Mouse (Mus musculus) telencephalon, adult 2 months (tissue): ENCODE measurements at regions not wholly inside any gene's neighbourhood (a gene's known extent, or its start where the extent isn't known, plus 50 kb on each side); places are given as distances from the start of the nearest gene placed in this dataset.
"Not testable (repeated sequence)": the region's sequence is repeated elsewhere in the genome, so short reads cannot be mapped to it uniquely, and the experiment has no call there.

Experiments
- DNase-seq: peaks from one replicate; pipeline ENCODE4 v3.0.0-alpha.2; 2011; ENCODE audit warnings: low read depth, low spot score

GRCm38 (mm10) chr12:106308956-106309610 is 299.1 kb downstream of the Vrk1 start:
- DNase-seq, result no peak

- no peak for DNase-seq
These were observed 300.1 kb downstream of the Vrk1 start for GRCm38 (mm10) chr12:106310171-106310570.

- no peak for DNase-seq
These were observed 300.7 kb downstream of the Vrk1 start for GRCm38 (mm10) chr12:106310585-106311319.

GRCm38 (mm10) chr12:106311320-106311825 is 301.3 kb downstream of the Vrk1 start:
- no peak for DNase-seq

- DNase-seq, result no peak
These were observed 302.0 kb downstream of the Vrk1 start for GRCm38 (mm10) chr12:106311831-106312600.

GRCm38 (mm10) chr12:106317738-106318137 is 307.7 kb downstream of the Vrk1 start:
- DNase-seq, result no peak

GRCm38 (mm10) chr12:106321511-106321910 is 311.5 kb downstream of the Vrk1 start:
- no peak for DNase-seq

GRCm38 (mm10) chr12:106326611-106327010 is 316.6 kb downstream of the Vrk1 start:
- DNase-seq, result no peak

- no peak for DNase-seq
These were observed 317.3 kb downstream of the Vrk1 start for GRCm38 (mm10) chr12:106327351-106327750.

GRCm38 (mm10) chr12:106357867-106358266 is 347.8 kb downstream of the Vrk1 start:
- DNase-seq, result no peak

- DNase-seq, result not testable (repeated sequence)
These were observed 351.6 kb downstream of the Vrk1 start for GRCm38 (mm10) chr12:106361646-106362045.

GRCm38 (mm10) chr12:106374840-106375375 is 364.9 kb downstream of the Vrk1 start:
- no peak for DNase-seq

- no peak for DNase-seq
These were observed 365.9 kb downstream of the Vrk1 start for GRCm38 (mm10) chr12:106375886-106376285.

GRCm38 (mm10) chr12:106376783-106377182 is 366.8 kb downstream of the Vrk1 start:
- DNase-seq, result no peak

- no peak for DNase-seq
These were observed 367.3 kb downstream of the Vrk1 start for GRCm38 (mm10) chr12:106377281-106377680.

- no peak for DNase-seq
These were observed 367.7 kb downstream of the Vrk1 start for GRCm38 (mm10) chr12:106377761-106378160.

GRCm38 (mm10) chr12:106378303-106379075 is 368.5 kb downstream of the Vrk1 start:
- DNase-seq, result no peak

- no peak for DNase-seq
These were observed 369.1 kb downstream of the Vrk1 start for GRCm38 (mm10) chr12:106379151-106379594.

- DNase-seq, result no peak
These were observed 369.8 kb downstream of the Vrk1 start for GRCm38 (mm10) chr12:106379779-106380178.

GRCm38 (mm10) chr12:106381821-106382220 is 371.8 kb downstream of the Vrk1 start:
- DNase-seq, result no peak

- DNase-seq, result no peak
These were observed 379.2 kb downstream of the Vrk1 start for GRCm38 (mm10) chr12:106389214-106389613.
